Mouse (Mus musculus) frontal cortex, postnatal 25 days (tissue): ENCODE data around the gene Dctn1.
A peak's percentile ranks its signal among the peaks of the same experiment; 100 is the strongest.
"Not testable (repeated sequence)": the region's sequence is repeated elsewhere in the genome, so short reads cannot be mapped to it uniquely, and the experiment has no call there.

Experiments
- DNase-seq, 2 experiments: peaks; one replicate each; pipeline ENCODE4 v3.0.0; 2022; ENCODE audit warnings: low spot score in 2 of 2

Gene Dctn1

DNA sequence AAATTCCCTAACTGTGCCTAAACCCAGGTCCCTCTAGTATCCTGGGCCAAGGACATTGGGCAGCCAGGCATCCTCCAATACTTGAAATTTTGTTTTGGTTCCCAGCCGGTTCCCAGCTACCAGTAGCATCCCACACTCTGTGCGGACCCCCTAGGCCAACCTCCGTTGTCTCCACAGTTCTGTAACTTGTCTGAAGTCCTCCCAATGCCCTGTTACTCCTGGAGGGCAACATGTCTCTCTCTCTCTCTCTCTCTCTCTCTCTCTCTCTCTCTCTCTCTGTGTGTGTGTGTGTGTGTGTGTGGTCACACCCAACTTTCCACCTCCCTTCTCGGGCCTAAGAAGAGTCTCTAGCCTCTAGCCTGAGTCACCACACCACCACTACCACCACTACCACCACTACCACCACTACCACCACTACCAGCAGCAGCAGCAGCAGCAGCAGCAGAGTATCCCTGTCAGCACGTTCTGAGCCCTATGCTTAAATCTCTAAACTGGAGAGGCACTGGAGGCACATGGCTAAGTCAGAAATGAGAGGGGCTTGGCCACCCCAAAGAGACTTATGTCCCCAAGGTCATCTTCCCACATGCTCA is 29.3 kb upstream of the Dctn1 start:
- no peak for DNase-seq

DNA sequence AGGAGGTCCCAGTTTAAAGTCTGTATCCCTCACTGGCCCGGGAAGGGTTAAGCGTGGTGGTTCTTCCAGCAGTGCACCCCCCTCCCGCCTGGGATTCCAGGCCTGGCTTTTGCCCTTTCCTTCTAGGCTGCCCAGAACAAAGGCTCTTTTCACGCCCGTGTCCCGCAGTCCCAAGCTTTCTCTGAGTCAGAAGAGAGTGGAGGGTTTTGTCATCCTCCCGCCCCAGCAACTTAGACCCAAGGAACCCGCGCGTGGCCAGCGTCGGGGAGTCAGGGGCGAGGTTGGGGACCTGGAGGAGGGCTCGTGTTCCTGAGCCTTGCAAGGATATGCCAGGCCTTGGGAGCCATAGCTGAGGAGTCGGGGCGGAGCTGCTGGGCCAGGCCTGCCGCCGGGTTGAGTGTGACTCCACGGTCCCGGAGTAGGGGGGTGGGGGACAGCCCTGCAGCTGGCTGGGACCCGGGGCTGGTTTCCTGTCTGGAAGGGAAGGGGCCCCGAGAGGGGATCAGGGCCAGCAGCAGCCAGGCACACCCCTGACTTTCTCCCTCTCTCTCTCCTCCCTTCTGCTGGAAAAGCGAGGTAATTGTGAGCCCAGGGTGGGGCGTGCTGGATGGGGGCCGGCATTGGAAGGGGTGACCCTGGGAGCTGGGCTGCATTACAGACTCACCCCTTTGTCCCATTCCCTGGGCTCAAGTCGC is 28.7 kb upstream of the Dctn1 start:
- DNase-seq, result no peak

DNA sequence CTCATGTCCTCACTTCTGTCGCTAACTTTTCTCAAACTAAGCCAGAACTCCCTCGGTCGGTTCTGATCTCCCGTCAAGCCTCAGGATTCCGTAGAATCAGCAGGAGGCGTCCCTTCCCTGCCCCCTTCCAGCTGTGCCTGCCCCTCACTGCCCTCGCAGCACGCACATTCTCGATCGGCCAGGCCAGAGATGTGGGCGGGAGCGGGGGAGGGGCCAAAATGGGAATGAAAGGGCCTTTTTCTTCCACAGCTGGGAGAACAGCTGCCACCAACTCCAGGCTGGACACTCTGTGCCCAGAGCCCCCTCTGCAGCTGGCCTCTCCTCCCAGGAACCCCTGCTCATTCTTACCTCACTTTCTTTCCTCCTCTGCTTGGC is 28.2 kb upstream of the Dctn1 start:
- no peak for DNase-seq

DNA sequence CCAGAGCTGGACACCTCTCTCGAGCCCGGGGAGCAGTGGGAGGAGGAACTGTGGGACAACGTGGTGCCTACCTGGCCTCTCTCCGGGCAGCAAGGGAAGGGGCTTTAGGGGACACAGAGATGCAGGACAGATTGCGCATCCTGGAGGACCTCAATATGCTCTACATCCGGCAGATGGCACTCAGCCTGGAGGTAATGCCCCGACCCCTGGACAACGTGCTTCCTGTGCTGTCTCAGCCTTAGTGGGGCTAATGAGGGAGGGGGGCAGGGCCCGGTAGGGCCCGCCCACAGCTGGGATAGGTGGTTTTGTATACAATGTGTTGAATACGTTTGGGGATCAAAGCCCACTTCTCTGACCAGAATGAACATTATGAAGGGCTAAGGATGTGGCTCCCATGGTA is 27.7 kb upstream of the Dctn1 start:
- no peak for DNase-seq

DNA sequence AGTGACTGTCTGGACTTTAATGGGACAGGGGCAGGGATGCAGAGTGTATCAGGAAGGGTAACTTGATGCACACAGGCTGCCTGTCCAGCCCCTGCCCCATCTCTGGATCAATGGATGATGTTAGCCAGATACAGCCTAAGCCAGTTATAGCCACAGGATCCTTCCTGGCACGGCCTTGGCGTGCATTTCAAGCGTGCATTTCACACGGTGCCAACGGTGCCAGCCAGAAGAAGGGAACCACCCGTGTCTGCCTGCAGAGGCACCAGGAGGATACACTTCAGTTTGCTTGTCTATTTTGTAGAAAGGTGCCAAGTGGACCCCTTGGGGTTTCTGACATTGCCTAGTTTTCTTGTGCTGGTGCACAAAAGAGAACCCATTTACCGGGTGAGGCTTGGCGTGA is 25.7 kb upstream of the Dctn1 start:
- DNase-seq, result no peak

DNA sequence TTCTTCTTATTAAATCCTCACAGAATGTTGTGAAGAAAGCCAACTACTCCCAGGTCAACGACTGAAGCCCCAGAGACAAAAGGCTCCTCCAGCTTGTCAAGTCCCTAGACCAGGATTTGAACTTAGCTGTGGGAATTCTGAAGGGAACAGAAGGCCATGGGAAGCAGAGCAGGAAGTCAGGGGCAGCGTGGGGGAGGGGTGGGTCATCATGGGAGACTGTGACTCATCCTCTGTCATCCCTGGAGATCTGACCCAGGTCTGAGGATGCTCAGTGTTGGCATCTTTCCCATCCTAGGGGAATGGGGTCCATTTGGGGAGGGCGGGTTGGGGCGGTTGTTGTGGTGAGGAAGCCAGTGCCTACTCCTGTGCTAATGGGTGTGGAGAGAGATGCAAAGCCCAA is 24.1 kb upstream of the Dctn1 start:
- no peak for DNase-seq

DNA sequence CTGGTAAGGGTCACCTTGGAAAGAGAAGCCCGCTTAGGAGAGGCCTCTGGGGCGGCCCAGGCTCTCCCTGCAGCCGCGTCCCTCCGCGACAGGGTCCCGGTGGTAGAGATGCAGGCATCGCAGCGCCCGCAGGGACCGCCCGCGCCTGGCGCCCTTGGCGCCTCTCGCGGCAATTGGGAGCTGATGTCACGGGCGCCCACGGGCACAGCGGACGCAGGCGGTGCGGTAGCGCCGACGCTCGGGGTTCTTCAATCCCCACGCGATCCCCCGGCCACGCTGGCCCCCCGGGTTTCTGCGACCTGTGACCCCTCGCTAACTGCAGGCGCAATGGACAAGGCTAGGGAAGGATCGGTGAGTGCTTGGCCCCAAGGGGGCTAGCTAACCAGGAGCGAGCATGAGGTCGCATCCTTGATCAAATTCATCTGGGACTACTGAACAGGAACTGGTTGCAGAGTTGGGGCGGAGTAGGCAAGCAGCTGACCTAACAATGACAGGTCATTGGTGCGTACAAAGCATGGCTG is 23.4 kb upstream of the Dctn1 start:
- DNase-seq, result peak; percentile 50 to 53

DNA sequence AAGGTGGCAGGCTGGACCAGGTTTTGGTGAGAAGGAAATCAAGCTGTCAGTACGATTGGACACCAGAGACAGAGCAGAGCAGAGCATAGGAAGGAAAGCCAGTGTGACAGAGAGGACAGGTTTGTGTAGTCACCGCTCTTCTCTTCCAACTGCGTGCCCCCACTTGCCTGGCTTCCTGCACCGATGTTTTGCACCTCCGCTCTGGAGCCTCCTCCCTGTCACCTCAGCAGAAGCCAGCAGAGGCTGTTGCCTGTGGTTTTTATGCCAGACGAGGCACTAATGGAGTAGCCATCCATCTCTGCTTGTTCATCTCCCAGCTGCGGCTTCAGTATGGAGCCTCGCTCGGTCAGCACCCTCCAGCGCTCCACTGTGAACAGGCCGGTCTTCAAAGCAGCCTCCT is 22.8 kb upstream of the Dctn1 start:
- DNase-seq, result no peak

DNA sequence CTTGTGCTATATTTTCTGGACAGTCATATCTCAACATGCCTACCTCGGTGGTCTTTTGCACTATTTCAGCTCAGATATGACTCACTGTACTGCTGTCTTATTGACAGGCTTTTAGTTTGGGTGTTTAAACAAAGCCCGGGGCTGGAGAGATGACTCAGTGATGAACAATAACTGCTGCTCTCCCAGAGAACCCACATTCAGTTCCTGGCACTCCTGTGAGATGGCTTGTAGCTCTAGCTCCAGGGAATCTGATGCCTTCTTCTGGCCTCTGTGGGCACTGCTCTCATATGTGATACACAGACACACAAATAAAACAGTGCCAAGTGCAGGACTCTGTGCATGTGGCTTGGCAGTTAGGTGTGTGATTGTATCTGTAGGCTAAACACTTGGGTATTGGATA is 20.5 kb upstream of the Dctn1 start:
- DNase-seq, result no peak

DNA sequence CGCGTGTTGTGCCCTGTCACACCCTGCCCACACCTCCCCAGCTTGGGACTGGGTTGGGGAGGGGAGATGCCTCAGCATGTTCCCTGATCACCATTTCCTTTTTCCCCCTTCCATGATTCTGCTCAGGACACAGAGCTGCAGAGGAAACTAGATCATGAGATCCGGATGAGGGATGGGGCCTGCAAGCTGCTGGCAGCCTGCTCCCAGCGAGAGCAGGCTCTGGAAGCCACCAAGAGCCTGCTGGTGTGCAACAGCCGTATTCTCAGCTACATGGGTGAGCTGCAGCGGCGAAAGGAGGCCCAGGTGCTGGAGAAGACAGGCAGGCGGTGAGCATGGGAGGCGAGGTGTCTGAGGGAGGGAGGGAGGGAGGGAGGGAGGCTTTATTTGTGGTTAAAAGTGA is 19.9 kb upstream of the Dctn1 start:
- no peak for DNase-seq

DNA sequence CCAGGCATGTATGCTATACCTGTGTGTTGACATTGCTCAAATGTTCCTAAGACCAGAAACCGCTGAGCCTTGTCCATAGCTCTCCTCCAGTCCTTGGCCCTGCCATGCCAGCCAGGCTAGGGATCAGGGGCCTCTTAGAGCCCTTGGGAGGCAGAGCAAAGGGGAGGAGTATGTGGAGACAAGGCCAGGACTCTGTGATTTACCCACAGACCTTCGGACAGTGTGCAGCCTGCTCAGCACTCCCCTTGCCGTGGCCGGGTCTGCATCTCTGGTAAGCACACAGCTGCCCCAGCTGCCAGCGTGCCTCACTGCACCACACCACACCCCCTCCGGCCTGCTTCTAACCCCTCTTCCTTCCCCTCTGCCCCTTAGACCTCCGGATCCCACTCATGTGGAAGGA is 18.4 kb upstream of the Dctn1 start:
- DNase-seq, result no peak

DNA sequence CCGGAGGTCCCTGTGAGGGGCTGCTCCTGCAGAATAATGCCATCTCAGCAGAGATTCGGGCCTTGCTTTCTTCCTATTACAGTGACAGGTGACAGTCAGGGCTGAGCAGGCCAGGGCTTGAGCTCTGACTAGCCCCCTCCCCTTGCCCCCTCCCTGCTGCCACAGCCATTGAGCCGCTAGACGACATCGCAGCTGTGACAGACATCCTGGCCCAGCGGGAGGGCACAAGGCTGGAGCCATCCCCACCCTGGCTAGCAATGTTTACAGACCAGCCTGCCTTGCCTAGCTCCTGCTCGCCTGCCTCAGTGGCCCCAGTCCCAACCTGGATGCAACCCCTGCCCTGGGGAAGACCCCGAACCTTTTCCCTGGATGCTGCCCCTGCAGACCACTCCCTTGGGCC is 14.0 kb upstream of the Dctn1 start:
- no peak for DNase-seq

DNA sequence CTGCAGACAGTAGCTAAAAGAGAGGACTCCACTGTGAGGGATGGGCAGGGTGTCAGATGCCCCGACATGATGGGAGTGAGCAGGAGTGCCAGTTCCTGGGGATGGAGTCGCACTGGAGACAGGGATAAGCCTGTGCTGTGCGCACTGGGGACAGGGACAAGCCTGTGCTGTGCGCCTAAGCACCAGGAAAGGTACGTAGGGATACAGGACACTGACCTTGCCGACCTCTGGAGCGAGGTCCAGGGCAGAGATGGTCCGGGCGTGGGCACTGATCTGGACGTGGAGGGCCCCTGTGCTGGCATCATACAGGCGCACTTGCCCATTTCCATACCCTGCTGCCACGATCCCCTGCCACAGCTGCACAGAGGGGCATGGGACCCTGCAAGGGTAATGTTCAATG is 12.7 kb upstream of the Dctn1 start:
- DNase-seq, result no peak

DNA sequence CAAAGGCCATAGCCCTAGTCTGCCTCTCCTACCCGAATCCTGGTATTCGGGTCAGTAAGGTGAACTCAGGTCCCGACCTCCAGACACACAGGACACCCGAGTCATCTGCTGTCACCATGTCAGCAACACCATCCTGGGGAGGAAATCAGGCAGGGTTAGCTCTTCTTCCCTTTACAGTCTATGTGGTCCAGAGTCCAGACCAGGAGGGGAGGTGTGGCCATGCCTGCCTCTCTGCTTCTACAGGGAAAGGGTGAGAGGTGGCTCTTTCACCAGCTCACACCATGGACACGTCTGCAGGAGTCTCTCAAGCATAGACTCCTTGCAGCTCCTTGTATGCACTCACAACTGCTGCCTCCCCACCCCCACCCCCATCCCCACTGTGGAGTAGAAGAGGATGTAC is 12.2 kb upstream of the Dctn1 start:
- no peak for DNase-seq

DNA sequence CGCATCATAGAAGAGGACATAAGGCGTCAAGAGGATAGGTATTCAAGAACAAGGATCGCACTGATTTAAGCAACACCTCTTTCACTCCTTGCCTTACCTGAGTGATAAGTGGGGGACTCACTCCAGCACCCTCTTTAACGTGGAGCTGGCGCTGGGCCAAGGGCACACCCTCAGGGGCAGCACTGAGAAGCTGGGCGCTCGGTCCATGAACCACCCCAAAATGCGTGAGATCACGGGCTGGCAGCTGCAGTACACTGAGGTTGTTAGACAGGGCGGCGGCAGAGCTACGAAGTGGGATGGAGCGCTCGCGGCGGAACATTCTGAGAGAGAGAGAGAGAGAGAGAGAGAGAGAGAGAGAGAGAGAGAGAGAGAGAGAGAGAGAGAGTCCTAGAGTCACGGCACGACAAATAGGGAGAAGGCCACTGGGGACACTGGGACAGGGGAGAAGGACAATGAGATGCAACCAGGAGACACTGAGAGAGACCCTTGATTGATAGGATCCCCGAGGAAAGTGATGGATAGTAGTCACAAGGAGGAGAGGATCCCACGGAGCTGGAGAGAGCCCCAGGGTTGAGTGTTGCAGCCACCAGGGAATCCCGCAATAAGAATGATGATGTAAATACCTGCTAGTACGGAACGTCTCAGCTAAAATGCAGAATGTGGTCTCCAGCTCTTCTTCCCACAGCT is 10.0 kb upstream of the Dctn1 start:
- no peak for DNase-seq

DNA sequence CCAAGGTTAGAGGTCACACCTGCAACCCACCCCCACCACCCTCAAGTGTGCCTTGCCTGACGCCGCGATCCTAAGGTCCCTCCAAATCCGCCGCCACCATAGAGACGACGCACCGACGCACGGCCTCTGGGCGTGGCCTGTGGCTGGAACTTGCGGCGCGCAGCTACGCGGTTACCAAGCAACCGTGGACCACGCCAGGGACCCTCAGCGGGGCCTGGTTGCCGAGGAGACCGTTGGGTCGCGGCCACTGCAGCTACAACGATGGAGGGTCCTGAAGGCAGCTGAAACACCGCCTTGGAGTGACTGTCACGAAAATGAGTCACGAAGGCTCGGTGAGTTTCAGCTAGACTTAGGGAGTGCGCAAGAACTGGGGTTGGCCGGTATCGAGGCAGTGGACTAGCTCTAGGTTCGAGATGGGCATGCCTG is 9.4 kb upstream of the Dctn1 start, which contains the start of the genes Wdr54 and 1700003E16Rik:
TSS of gene Wdr54 (minus strand) at position 139 of the 426 bp plus-strand sequence.
TSS of gene 1700003E16Rik (plus strand) at position 146 of the 426 bp plus-strand sequence.
- peak; percentile 49 to 62 for DNase-seq

DNA sequence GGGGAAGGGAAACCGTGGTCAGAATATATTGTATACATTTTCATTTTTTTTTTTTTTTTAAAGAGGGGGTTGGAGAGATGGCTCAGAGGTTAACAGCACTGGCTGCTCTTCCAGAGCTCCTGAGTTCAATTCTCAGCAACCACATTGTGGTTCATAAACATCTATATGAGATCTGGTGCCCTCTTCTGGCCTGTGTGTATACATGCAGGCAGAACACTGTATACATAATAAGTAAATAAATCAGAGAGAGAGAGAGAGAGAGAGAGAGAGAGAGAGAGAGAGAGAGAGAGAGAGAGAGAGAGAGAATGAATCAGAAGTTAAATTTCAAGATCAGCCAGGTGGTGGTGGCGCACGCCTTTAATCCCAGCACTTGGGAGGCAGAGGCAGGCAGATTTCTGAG is 6.3 kb upstream of the Dctn1 start:
- not testable (repeated sequence) for DNase-seq

DNA sequence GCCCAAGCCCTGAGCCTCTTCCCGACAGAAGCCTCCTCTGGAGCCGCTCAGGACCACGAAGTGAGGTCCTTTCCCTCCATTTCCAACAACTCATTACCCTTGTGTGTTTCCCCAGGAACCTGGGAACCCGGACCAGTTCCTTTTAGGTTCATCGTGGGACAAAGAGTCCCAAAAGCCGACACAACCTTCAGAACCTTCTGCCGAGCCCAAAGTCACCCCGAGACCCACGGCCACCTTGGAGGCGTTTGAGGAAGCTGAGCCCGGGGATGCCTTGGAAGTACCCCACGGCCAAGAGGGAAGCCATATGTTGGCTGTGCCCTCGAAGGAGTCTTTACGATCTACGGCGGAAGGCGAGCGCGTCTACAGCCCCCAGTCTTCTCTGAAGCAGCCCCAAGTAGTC is 4.3 kb upstream of the Dctn1 start:
- DNase-seq, result no peak

DNA sequence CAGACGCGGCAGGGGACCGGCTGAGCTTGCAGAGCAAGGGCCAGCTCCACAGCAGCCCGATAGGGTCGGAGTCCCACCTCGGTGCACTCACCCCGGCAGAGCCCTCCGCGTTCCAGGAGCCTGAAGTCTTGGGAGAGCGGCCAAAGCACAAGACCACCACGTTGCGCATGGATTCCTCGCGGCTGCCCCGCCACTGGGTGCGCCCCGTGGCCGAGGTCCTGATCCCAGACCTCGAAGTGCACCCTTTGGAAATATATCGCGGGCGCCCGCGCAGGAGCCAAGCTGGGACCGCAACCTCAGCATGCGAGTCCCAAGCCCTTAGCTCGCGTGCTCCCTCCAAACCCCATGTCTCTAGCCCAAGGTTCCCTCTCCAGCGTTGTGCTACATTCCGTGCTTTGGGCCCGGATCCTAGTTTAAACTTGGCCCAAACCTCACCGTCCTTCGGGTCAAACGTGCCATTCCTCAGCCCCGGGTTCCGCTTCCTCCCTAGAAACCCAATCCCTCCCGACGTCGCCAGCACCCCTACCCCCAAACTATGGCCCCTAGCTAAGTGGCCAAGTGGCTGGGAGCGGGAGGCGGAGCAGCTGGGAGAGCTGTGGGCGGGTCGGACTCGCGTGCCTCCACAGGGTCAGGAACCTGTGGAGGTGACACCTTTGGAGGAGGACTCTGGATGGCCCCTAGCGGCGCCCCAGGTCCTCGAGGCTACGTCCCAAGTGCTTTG is 3.6 kb upstream of the Dctn1 start:
- no peak for DNase-seq

DNA sequence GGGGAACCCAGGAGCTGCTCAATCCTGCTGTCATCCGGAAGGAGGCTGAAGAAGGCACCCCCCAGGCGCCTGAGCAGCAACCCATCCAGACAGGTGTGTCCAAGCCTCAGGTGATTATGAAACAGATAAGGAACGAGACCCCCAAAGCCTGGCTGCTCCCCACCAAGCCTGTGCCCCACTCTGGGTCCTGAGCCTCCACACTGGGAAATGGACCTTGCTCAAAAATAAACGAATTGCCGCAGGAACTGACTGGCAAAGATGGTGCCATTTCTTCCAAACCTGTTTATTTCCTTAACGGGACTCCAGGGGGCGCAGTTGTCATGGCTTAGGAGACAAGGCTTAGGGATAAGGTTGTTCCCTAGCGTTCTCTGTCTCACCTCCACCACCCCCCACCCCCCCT is 3.0 kb upstream of the Dctn1 start:
- peak in 1 of 2 experiments; percentile 44 for DNase-seq

DNA sequence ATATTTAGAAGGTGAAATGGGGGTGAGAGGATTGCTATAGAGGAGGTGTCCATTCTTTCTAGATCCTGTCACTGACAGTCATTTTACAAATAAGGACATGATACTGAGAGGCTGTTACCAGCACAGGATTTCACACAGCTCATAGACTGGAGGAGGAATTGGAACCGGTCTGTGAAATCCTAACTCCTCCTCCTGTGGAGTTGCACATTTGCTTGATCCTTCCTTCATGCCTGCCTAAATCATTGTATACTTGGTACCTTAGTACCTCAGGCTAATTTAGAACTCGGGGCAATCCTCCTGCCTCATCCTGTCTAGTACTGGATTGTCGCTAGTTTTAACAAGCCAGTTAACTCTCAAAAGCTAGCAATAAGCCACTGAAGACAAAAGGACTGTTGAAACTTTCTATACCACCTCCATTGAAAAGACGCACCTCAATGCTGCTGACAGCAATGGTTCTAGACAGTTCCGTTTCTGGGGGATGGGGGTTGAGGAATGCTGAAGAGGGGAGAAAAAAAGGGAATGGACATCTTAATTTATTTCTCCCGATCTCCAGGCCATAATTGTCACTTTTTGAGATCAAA is 604 bp upstream of the Dctn1 start:
- no peak for DNase-seq

DNA sequence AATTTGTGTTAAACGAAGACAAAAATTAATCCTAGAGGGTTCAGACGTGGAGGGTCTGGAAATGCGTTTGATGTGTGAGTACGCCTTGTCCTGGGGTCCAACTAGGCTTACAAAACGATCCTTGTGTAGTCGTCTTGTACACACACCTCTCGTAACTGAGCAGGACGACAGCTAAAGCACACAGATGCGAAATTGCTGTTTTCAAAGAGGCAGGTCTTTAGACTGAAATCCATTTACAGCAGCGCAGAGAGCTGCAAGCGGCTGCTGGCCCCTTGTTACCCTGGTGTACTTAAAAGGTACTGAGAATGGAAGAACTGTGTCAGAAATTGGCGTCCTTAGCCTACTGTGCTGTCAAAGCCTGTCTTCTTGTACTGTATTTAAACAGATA is 517 bp downstream of the Dctn1 start:
- no peak for DNase-seq
